Mouse (Mus musculus) midbrain, embryonic 14.5 days (tissue): ENCODE measurements around the gene Cckbr. TPM values are rescaled to one million over a fixed set of nuclear protein-coding genes. Genes with fewer than 3 reads are reported as not detected.

Source experiments
- ATAC-seq: fragments of 200-750 bp; cut with Nextera tagmentation; 2 replicates; pipeline ENCODE4 v1.8.0; 2017; ENCODE audit warnings: moderate number of reproducible peaks, moderate library complexity; ENCODE audit not compliant: low FRiP score, low TSS enrichment
- DNase-seq: peaks from one replicate; pipeline ENCODE4 v3.0.0-alpha.2; 2015
- H3K27ac ChIP-seq: fragments of 300-500 bp; sonication (generic); replicated peaks from 2 replicates; pipeline ENCODE4 v1.5.1; 2014; ENCODE audit warnings: mild to moderate bottlenecking, low read depth, low read length, moderate library complexity
- H3K27me3 ChIP-seq: fragments of 300-500 bp; sonication (generic); 2 replicates; pipeline ENCODE4 v1.6.1; 2014; ENCODE audit warnings: low read length, control low read depth, mixed read lengths; ENCODE audit not compliant: control insufficient read depth, insufficient read depth
- H3K36me3 ChIP-seq: fragments of 300-500 bp; sonication (generic); 2 replicates; pipeline ENCODE4 v1.6.1; 2014; ENCODE audit warnings: low read length, control low read depth; ENCODE audit not compliant: control insufficient read depth, insufficient read depth
- H3K4me1 ChIP-seq: fragments of 300-500 bp; sonication (generic); 2 replicates; pipeline ENCODE4 v1.6.1; 2014; ENCODE audit warnings: mild to moderate bottlenecking, antibody characterized with exemption, low read length, control low read depth; ENCODE audit not compliant: control insufficient read depth, insufficient read depth
- H3K4me2 ChIP-seq: fragments of 300-500 bp; sonication (generic); 2 replicates; pipeline ENCODE4 v1.6.1; 2014; ENCODE audit warnings: mild to moderate bottlenecking, low read length, moderate library complexity
- H3K4me3 ChIP-seq: fragments of 300-500 bp; sonication (generic); replicated peaks from 2 replicates; pipeline ENCODE4 v1.5.1; 2014; ENCODE audit warnings: low read depth, low read length
- H3K9ac ChIP-seq: fragments of 300-500 bp; sonication (generic); replicated peaks from 2 replicates; pipeline ENCODE4 v1.6.1; 2014; ENCODE audit warnings: mild to moderate bottlenecking, low read length, moderate library complexity
- H3K9me3 ChIP-seq: fragments of 300-500 bp; sonication (generic); 2 replicates; pipeline ENCODE4 v1.6.1; 2016; ENCODE audit warnings: low read length, control low read depth, mixed read lengths; ENCODE audit not compliant: control insufficient read depth
- WGBS: fragments of 180-500 bp; shearing (Covaris S2); extraction: QIAGEN DNeasy Blood & Tissue Kit; methylation state at CpG from one replicate; pipeline ENCODE4 v1.1.7; 2014; 5-methylcytosine and 5-hydroxymethylcytosine counted together
- polyA plus RNA-seq: library from polyadenylated mRNA; unstranded; fragments of >200 nt; fragmentation: Nextera tagmentation; extraction: Ambion mirVana; gene quantifications from 2 replicates; pipeline ENCODE4 v1.2.1, GENCODE M21; 2014

The Cckbr gene
- polyA plus RNA-seq = 1.7 and 3.0 TPM in 2 replicates

- ATAC-seq = peak; percentile 75
- Histone ChIP-seq H3K4me3 (peak within 1 kb of the TSS; percentile 51), H3K9ac (peak within 1 kb of the TSS; percentile 57), H3K9me3 (no peaks in the 10 kb centered on the region), H3K4me2 (peak within 1 kb of the TSS; percentile 85), H3K4me1 (0 out of 2 replicates have a peak, but pooled peaks cover 2% of the 10 kb centered on the region), H3K36me3 (no peaks in the 10 kb centered on the region), H3K27ac (0 out of 2 replicates have a peak within 1 kb of the TSS, but pooled peaks have one; percentile 9), H3K27me3 (peaks cover 21% of the 10 kb centered on the region)
- 2% methylated on average over 31 of the region's 31 CpGs for WGBS
- DNase-seq = peak; percentile 69
Measured at GRCm38 (mm10) chr7:105425424-105426043, at the start of gene Cckbr. Cckbr (plus strand) TSS chr7:105425731.

- Histone ChIP-seq H3K4me1 (no peaks in the 10 kb centered on the region), H3K27ac (no peak overlapping the region), H3K4me2 (no peak overlapping the region), H3K4me3 (no peak overlapping the region), H3K27me3 (no peaks in the 10 kb centered on the region), H3K9ac (no peak overlapping the region), H3K9me3 (no peaks in the 10 kb centered on the region), H3K36me3 (peaks cover 90% of the 10 kb centered on the region)
- DNase-seq (no peak), ATAC-seq (no peak)
- WGBS = 95% methylated on average over 3 of the region's 3 CpGs
Measured at GRCm38 (mm10) chr7:105380329-105380728, 45.2 kb upstream of the Cckbr start.

- Histone ChIP-seq H3K4me2 (no peak overlapping the region), H3K4me1 (no peaks in the 10 kb centered on the region), H3K9me3 (no peaks in the 10 kb centered on the region), H3K27ac (no peak overlapping the region), H3K4me3 (no peak overlapping the region), H3K9ac (no peak overlapping the region), H3K27me3 (no peaks in the 10 kb centered on the region), H3K36me3 (peaks cover 76% of the 10 kb centered on the region)
- ATAC-seq = no peak
- no peak for DNase-seq
- WGBS = 97% methylated on average over 2 of the region's 2 CpGs
Measured at GRCm38 (mm10) chr7:105387696-105388095, 37.8 kb upstream of the Cckbr start.

GRCm38 (mm10) chr7:105390236-105390635, 35.3 kb upstream of the Cckbr start:
- no peak overlapping the region for H3K27ac ChIP-seq
- DNase-seq (no peak), ATAC-seq (no peak)
- H3K4me2 ChIP-seq = no peak overlapping the region
- no peak overlapping the region for H3K4me3 ChIP-seq
- H3K4me1 ChIP-seq = no peaks in the 10 kb centered on the region
- H3K9me3 ChIP-seq = no peaks in the 10 kb centered on the region
- peaks cover 56% of the 10 kb centered on the region for H3K36me3 ChIP-seq
- 94% methylated on average over 2 of the region's 2 CpGs for WGBS
- no peak overlapping the region for H3K9ac ChIP-seq
- no peaks in the 10 kb centered on the region for H3K27me3 ChIP-seq

- no peak for ATAC-seq
- Histone ChIP-seq H3K9me3 (no peaks in the 10 kb centered on the region), H3K27ac (no peak overlapping the region), H3K4me3 (no peak overlapping the region), H3K4me2 (no peak overlapping the region), H3K27me3 (no peaks in the 10 kb centered on the region), H3K36me3 (peaks cover 19% of the 10 kb centered on the region), H3K9ac (no peak overlapping the region), H3K4me1 (peaks cover 6% of the 10 kb centered on the region)
- no peak for DNase-seq
- WGBS = 93% methylated on average over 1 of the region's 1 CpGs
Measured at GRCm38 (mm10) chr7:105394606-105395005, 30.9 kb upstream of the Cckbr start.

GRCm38 (mm10) chr7:105395131-105395820, 30.3 kb upstream of the Cckbr start:
- Histone ChIP-seq H3K4me3 (no peak overlapping the region), H3K27me3 (no peaks in the 10 kb centered on the region), H3K9me3 (no peaks in the 10 kb centered on the region), H3K9ac (no peak overlapping the region), H3K4me2 (no peak overlapping the region), H3K4me1 (peaks cover 6% of the 10 kb centered on the region), H3K27ac (no peak overlapping the region), H3K36me3 (peaks cover 12% of the 10 kb centered on the region)
- DNase-seq (no peak), ATAC-seq (no peak)

- DNase-seq = no peak
- H3K27me3 ChIP-seq = no peaks in the 10 kb centered on the region
Measured at GRCm38 (mm10) chr7:105396126-105396525, 29.4 kb upstream of the Cckbr start.

GRCm38 (mm10) chr7:105399058-105399934, 26.2 kb upstream of the Cckbr start:
- Histone ChIP-seq H3K4me3 (peak overlapping the region; percentile 80), H3K36me3 (peaks cover 10% of the 10 kb centered on the region), H3K27me3 (no peaks in the 10 kb centered on the region), H3K4me1 (peaks cover 6% of the 10 kb centered on the region), H3K9me3 (no peaks in the 10 kb centered on the region), H3K9ac (peak overlapping the region; percentile 84), H3K4me2 (peak overlapping the region; percentile 76), H3K27ac (peak overlapping the region; percentile 64)
- peak; percentile 17 for DNase-seq
- WGBS = 2% methylated on average over 25 of the region's 25 CpGs
- ATAC-seq = no peak

More at GRCm38 (mm10) chr7:105396126-105396525, 29.4 kb upstream of the Cckbr start:
- Histone ChIP-seq H3K4me1 (peaks cover 6% of the 10 kb centered on the region), H3K36me3 (peaks cover 10% of the 10 kb centered on the region), H3K27ac (no peak overlapping the region), H3K4me2 (no peak overlapping the region), H3K9me3 (no peaks in the 10 kb centered on the region), H3K9ac (no peak overlapping the region), H3K4me3 (no peak overlapping the region)
- no peak for ATAC-seq
